Comparison of ENCODE assay signal across 23 mouse cellular contexts in genomic region chr5:119216146-119216545, GRCm38 (mm10).
DNase-seq lines count a peak whose midpoint lies in the region; ATAC-seq and TF ChIP-seq lines count a peak whose summit lies in the region.
"Had no signal": no experiment of that assay in that cellular context is flagged by ENCODE, and none has a peak within 500 bp of the region (broad histone marks: within the 10 kb centered on the region; RNA-seq: fewer than 3 reads in every experiment).

No protein-coding gene starts in this region.

- 63% methylated on average over 3 of the region's 3 CpGs for WGBS in forebrain, postnatal 0 days
- WGBS in forebrain, embryonic 11.5 days, result 85% methylated on average over 3 of the region's 3 CpGs

- H3K27ac ChIP-seq in forebrain, postnatal 0 days (ENCODE audit: low read depth, low read length), result no peak overlapping the region
- H3K27ac ChIP-seq in forebrain, embryonic 11.5 days (ENCODE audit: low read depth, low read length), result no peak overlapping the region
- H3K27ac ChIP-seq: embryonic facial prominence, embryonic 12.5 days; embryonic facial prominence, embryonic 15.5 days; hindbrain, embryonic 13.5 days had no signal

- no peak overlapping the region for H3K4me2 ChIP-seq in forebrain, postnatal 0 days (ENCODE audit: low read depth)
- no peak overlapping the region for H3K4me2 ChIP-seq in forebrain, embryonic 11.5 days (ENCODE audit: low read depth, low read length, severe bottlenecking)
- H3K4me2 ChIP-seq: embryonic facial prominence, embryonic 12.5 days; embryonic facial prominence, embryonic 15.5 days; heart, embryonic 11.5 days; hindbrain, embryonic 13.5 days had no signal

- H3K36me3 ChIP-seq in forebrain, postnatal 0 days (ENCODE audit: insufficient read depth), result no peaks in the 10 kb centered on the region
- no peaks in the 10 kb centered on the region for H3K36me3 ChIP-seq in forebrain, embryonic 11.5 days (ENCODE audit: control insufficient read depth, insufficient read depth, low read length)
- H3K36me3 ChIP-seq: embryonic facial prominence, embryonic 12.5 days; embryonic facial prominence, embryonic 15.5 days; hindbrain, embryonic 13.5 days had no signal

- no peaks in the 10 kb centered on the region for H3K4me1 ChIP-seq in forebrain, postnatal 0 days (ENCODE audit: insufficient read depth)
- H3K4me1 ChIP-seq in forebrain, embryonic 11.5 days (replicated peaks; ENCODE audit: control insufficient read depth, insufficient read depth, low read length), result no peaks in the 10 kb centered on the region

- no peak overlapping the region for H3K4me3 ChIP-seq in forebrain, postnatal 0 days (ENCODE audit: low read depth, low read length)
- H3K4me3 ChIP-seq in forebrain, embryonic 11.5 days (ENCODE audit: low read depth, low read length), result no peak overlapping the region
- H3K4me3 ChIP-seq: embryonic facial prominence, embryonic 12.5 days; embryonic facial prominence, embryonic 15.5 days; hindbrain, embryonic 13.5 days had no signal

- no peak overlapping the region for H3K9ac ChIP-seq in forebrain, postnatal 0 days
- no peak overlapping the region for H3K9ac ChIP-seq in forebrain, embryonic 11.5 days (ENCODE audit: low read length)
- H3K9ac ChIP-seq: embryonic facial prominence, embryonic 12.5 days; embryonic facial prominence, embryonic 15.5 days; hindbrain, embryonic 13.5 days had no signal

- TF ChIP-seq CTCF in forebrain, postnatal 0 days (IDR thresholded peaks at IDR 0.05; ENCODE audit: low read depth), result no peak

- no peaks in the 10 kb centered on the region for H3K27me3 ChIP-seq in forebrain, postnatal 0 days (ENCODE audit: insufficient read depth, low read length)
- no peaks in the 10 kb centered on the region for H3K27me3 ChIP-seq in forebrain, embryonic 11.5 days (ENCODE audit: control insufficient read depth, insufficient read depth, low read length)
- H3K27me3 ChIP-seq: embryonic facial prominence, embryonic 12.5 days; hindbrain, embryonic 13.5 days had no signal

- ATAC-seq in forebrain, postnatal 0 days, result peak; percentile 58; the same call in 1 of the 2 replicates
- ATAC-seq in forebrain, embryonic 11.5 days (replicated peaks; ENCODE audit: low FRiP score), result no peak
- ATAC-seq: activated CD4-positive, CD25-positive, alpha-beta regulatory T cell, adult 4 months; CD4-positive, CD25-positive, alpha-beta regulatory T cell, adult 4 months; hindbrain, embryonic 16.5 days; inflammation-experienced regulatory T-cells, adult 6 months; intestine, embryonic 16.5 days had no signal

- DNase-seq in forebrain, postnatal 0 days, result peak; percentile 45
- DNase-seq in forebrain, embryonic 11.5 days (ENCODE audit: low spot score), result no peak
- peak; percentile 23 for DNase-seq in retina, postnatal 1 day
- no peak for DNase-seq in retina, embryonic 14.5 days (ENCODE audit: low spot score)
- peak; percentile 49 for DNase-seq in fibroblast of lung, adult 2 months (ENCODE audit: low read depth)
- no peak for DNase-seq in gastrocnemius, adult 8-10 months (ENCODE audit: low spot score in 2 of 2)
- DNase-seq: adrenal gland, adult 8-10 months; adrenal gland, postnatal 25 days; cerebellum, adult 18-20 months; cerebellum, adult 9-11 months; cerebellum, postnatal 25 days; gastrocnemius, postnatal 14 days; heart, adult 11 months; kidney, adult 18-20 months had no signal

- no peaks in the 10 kb centered on the region for H3K9me3 ChIP-seq in forebrain, postnatal 0 days (ENCODE audit: low read length)
- no peaks in the 10 kb centered on the region; the same call in 1 of the 2 replicates for H3K9me3 ChIP-seq in forebrain, embryonic 11.5 days (ENCODE audit: control insufficient read depth, low read length)
- H3K9me3 ChIP-seq: embryonic facial prominence, embryonic 12.5 days; embryonic facial prominence, embryonic 15.5 days; hindbrain, embryonic 13.5 days had no signal

Comparison
In these comparisons a context has a peak if more than half of its experiments do, and no peak if none do; other contexts are left out.
1. DNase-seq: peak in forebrain, postnatal 0 days (single experiment), retina, postnatal 1 day (single experiment) and fibroblast of lung, adult 2 months (single experiment); none in forebrain, embryonic 11.5 days (single experiment), retina, embryonic 14.5 days (single experiment) and gastrocnemius, adult 8-10 months (0 of 2).